Mouse (Mus musculus) ES-E14 (cell line): ENCODE results near the gene Nod2. TPM values are rescaled to one million over a fixed set of nuclear protein-coding genes. Genes with fewer than 3 reads are reported as not detected.
A peak's percentile ranks its signal among the peaks of the same experiment; 100 is the strongest.

Source experiments
- DNase-seq: peaks from one replicate; pipeline ENCODE4 v3.0.0-alpha.2; 2013; ENCODE audit warnings: low read depth, low spot score
- H3K27ac ChIP-seq: 2 replicates; pipeline ENCODE4 v1.5.1; 2012; ENCODE audit warnings: low read depth, mild to moderate bottlenecking, low read length, moderate library complexity, mixed read lengths; ENCODE audit not compliant: poor library complexity, insufficient read depth, severe bottlenecking
- H3K36me3 ChIP-seq: 2 replicates; pipeline ENCODE4 v1.6.1; 2012; ENCODE audit warnings: mild to moderate bottlenecking, low read length, moderate library complexity, mixed read lengths; ENCODE audit not compliant: control insufficient read depth, poor library complexity, insufficient read depth, severe bottlenecking
- H3K4me1 ChIP-seq, 2 experiments: fragments of 150-350 bp in 1 of 2; sonication (generic) in 1 of 2; 2 replicates each; pipeline ENCODE4 v1.6.1; 2012; ENCODE audit warnings: low read length in 2 of 2, mild to moderate bottlenecking in 1 of 2, mixed read lengths in 1 of 2; ENCODE audit not compliant: control insufficient read depth in 2 of 2, insufficient read depth in 2 of 2, poor library complexity in 1 of 2
- H3K4me3 ChIP-seq, 2 experiments: fragments of 150-350 bp in 1 of 2; sonication (generic) in 1 of 2; 2 replicates each; pipeline ENCODE4 v1.5.1; 2012; ENCODE audit warnings: low read length in 2 of 2, low read depth in 1 of 2, mild to moderate bottlenecking in 1 of 2, mixed read lengths in 1 of 2; ENCODE audit not compliant: insufficient read depth in 1 of 2, poor library complexity in 1 of 2, severe bottlenecking in 1 of 2
- H3K9ac ChIP-seq: 2 replicates; pipeline ENCODE4 v1.6.1; 2012; ENCODE audit warnings: low read depth, mild to moderate bottlenecking, low read length, mixed read lengths; ENCODE audit not compliant: poor library complexity, insufficient read depth, severe bottlenecking
- H3K9me3 ChIP-seq: fragments of 150-350 bp; sonication (generic); 2 replicates; pipeline ENCODE4 v1.6.1; 2012; ENCODE audit warnings: low read depth, mild to moderate bottlenecking, low read length; ENCODE audit not compliant: control insufficient read depth, insufficient read depth
- CHD2 ChIP-seq: IDR thresholded peaks from 2 replicates; pipeline ENCODE4 v1.6.1; 2014; ENCODE audit warnings: mild to moderate bottlenecking, low read depth, low read length, inconsistent platforms
- HCFC1 ChIP-seq: IDR thresholded peaks from 2 replicates; pipeline ENCODE4 v1.6.1; 2012; ENCODE audit warnings: low read length, inconsistent platforms, borderline replicate concordance; ENCODE audit not compliant: insufficient read depth
- MAFK ChIP-seq: IDR thresholded peaks from 2 replicates; pipeline ENCODE4 v1.6.1; 2014; ENCODE audit warnings: mild to moderate bottlenecking, low read depth, low read length, inconsistent platforms; ENCODE audit not compliant: insufficient read depth
- ZC3H11A ChIP-seq: IDR thresholded peaks from 2 replicates; pipeline ENCODE4 v1.6.1; 2012; ENCODE audit warnings: low read depth, mild to moderate bottlenecking, inconsistent platforms, low read length, borderline replicate concordance
- ZNF384 ChIP-seq: IDR thresholded peaks from 2 replicates; pipeline ENCODE4 v1.6.1; 2012; ENCODE audit warnings: low read depth, low read length, inconsistent platforms
- in situ Hi-C, 2 experiments: fragments of 600-800 bp; cut with MboI; formaldehyde crosslinking; loops; one replicate each; pipeline ENCODE4 v1.15.1; 2025; ENCODE audit warnings: low sequenced_read_pairs in 2 of 2, inconsistent platforms in 1 of 2; ENCODE audit not compliant: unreplicated experiment in 2 of 2
- total RNA-seq: library from RNA; depleted of rRNA; stranded (reverse); fragments of 300-350 nt; gene quantifications from 2 replicates; pipeline ENCODE4 v1.2.3, GENCODE M21; 2012; rRNA removed

The Nod2 gene
- 0.40 and 0.90 TPM in 2 replicates for total RNA-seq

DNA sequence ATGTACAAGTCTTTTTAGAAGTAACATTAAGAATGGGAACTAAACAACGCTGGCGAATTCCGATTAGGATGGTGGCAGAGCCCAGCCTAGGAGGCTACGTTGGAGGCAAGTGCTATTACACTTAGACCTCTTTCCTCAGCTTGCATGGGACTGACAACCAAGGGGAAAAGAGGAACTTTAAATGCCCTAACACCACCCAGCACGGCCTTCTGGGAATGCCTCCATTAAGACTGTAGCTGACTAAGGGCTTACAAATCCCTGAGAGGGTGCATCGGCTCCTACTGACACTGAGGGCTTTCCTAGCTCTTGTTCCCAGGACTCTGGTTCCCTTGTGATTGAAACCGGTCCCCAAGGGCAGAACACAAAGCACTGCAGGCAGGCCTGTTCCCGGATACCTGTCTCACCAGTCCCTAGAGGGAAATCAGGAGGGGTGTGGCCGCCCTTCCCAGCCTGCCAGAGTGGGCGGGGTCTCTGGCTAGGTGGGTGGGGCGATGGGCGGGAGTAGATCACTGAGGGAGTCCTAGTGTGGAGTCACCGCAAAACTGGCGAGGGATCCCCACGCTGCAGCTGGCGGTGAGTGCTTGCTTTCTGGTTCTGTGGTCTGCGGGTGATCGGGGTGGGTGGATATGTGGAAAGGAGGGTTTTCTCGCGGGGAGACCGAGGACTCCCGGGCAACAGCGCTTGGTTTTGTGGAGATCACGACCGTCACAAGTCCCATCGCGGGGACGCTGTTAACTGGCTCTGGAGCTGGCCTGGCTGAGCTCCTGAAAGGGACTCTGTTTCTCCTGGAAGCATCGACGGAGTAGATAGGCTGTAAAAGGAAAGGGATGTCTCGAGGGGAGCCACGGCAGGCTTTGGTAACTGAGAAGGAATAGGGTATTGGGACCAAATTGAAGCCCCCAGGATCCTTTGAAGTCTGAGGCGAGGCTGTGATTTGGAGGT is at the start of gene Nod2:
Gene Nod2 (plus strand): TSS at position 479 of the 942 bp plus-strand sequence.
- no peaks in the 10 kb centered on the region for H3K9me3 ChIP-seq
- no peak within 1 kb of the TSS for H3K27ac ChIP-seq
- H3K36me3 ChIP-seq, result no peaks in the 10 kb centered on the region
- TF ChIP-seq ZNF384 (no peak), HCFC1 (no peak), ZC3H11A (no peak), CHD2 (no peak), MAFK (no peak)
- in situ Hi-C loops, result no loop called here
- H3K4me1 ChIP-seq, result peaks cover 3 to 12% of the 10 kb centered on the region in 2 experiments; a peak in 2 of 4 replicates
- peak within 1 kb of the TSS; percentile 68 to 82 for H3K4me3 ChIP-seq
- H3K9ac ChIP-seq, result peak within 1 kb of the TSS; percentile 69
- peak; percentile 90 for DNase-seq

DNA sequence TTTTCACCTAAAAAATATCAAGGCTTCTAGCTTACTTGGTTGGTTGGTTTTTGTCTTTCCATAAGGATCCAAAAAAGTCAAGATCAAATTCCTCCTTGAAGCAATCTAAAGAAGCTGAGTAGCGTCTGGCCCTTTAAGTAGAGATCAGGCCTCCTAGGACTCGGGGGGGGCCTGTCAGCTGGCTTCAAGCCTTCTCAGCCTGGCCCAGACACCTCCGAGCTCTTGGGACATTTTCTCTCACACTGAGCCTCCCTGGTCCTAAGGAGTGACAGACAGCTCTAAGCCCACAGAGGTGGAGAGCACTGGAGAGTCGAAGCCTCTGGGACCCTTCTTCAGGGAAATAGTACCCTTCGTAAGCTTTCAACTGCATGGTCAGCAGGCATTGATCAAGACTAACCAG is 48.5 kb upstream of the Nod2 start:
- Histone ChIP-seq H3K4me1 (no peaks in the 10 kb centered on the region), H3K9me3 (no peaks in the 10 kb centered on the region), H3K36me3 (no peaks in the 10 kb centered on the region), H3K27ac (no peak overlapping the region), H3K4me3 (no peak overlapping the region), H3K9ac (no peak overlapping the region)
- DNase-seq, result no peak
- TF ChIP-seq CHD2, result no peak
- no peak for TF ChIP-seq ZC3H11A
- no peak for TF ChIP-seq ZNF384
- TF ChIP-seq HCFC1, result no peak
- TF ChIP-seq MAFK, result no peak
- in situ Hi-C loops, result no loop called here

DNA sequence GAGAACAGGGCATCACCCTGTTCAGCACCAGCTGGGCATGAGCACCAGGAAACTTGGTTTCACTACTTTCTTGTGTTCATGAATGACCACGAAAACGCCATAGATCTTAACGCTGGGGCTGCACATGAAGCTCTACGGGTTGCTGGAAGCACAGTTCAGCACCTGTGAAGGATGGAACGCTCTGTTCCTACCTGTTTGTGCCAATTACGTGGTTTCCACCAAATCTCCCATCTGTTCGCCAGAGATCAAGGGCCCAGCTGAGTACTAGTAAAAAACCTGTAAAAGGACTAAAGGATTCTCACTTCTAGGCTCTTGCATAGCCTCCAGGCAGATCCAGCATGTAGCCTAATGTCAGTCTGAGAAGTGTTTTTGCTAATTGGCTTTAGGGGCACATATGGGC is 47.6 kb upstream of the Nod2 start:
- Histone ChIP-seq H3K27ac (no peak overlapping the region), H3K9ac (no peak overlapping the region), H3K9me3 (no peaks in the 10 kb centered on the region), H3K4me3 (no peak overlapping the region), H3K36me3 (no peaks in the 10 kb centered on the region), H3K4me1 (no peaks in the 10 kb centered on the region)
- TF ChIP-seq HCFC1 (no peak), ZC3H11A (no peak), CHD2 (no peak), ZNF384 (no peak), MAFK (no peak)
- no peak for DNase-seq
- in situ Hi-C loops, result no loop called here

DNA sequence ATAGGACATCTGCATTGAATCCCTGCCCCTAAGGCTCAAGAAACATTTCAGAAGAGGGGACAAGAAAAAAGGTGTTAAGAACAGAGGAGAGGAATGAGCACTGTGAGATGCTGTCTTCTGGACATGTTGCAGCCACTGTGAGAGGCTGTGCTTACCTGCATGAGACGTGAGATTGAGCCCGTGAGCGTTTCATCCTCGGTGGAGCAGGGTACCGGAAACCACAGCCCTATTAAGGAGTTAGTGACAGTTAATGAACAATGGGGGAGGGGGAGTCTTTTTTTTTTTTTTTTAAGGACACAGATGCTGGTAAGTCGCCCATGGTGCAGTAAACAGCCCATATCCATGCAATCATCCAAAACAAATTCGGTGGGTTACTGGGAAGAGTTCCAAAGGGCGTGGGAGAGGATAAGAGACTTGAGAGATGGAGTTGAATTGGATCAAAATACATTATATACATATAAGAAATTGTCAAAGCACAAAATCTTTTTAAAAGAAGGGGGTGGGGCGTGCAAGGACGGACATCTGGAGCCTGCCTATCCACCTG is 43.6 kb upstream of the Nod2 start:
- no peak overlapping the region for H3K9ac ChIP-seq
- H3K4me3 ChIP-seq, result no peak overlapping the region
- in situ Hi-C loops, result no loop called here

More for the DNA sequence above, 43.6 kb upstream of the Nod2 start:
- no peaks in the 10 kb centered on the region for H3K4me1 ChIP-seq
- H3K36me3 ChIP-seq, result no peaks in the 10 kb centered on the region
- no peak for DNase-seq
- TF ChIP-seq MAFK, result no peak
- TF ChIP-seq HCFC1, result no peak
- no peak for TF ChIP-seq ZC3H11A
- TF ChIP-seq CHD2, result no peak
- H3K9me3 ChIP-seq, result no peaks in the 10 kb centered on the region
- no peak overlapping the region for H3K27ac ChIP-seq
